Mouse (Mus musculus): ENCODE data around the gene Zfp704. TPM values are rescaled to one million over a fixed set of nuclear protein-coding genes. Genes with fewer than 3 reads are reported as not detected.

Gene Zfp704
- total and polyA plus RNA-seq, 3 experiments = not detected

- TF ChIP-seq MAX (IDR thresholded peaks at IDR 0.05; ENCODE audit: low read length) = no peak
- no peak for TF ChIP-seq EP300 (IDR thresholded peaks at IDR 0.05; ENCODE audit: low read length)
Measured at GRCm38 (mm10) chr3:9580952-9581798, 28.7 kb downstream of the Zfp704 start (continued).

- TF ChIP-seq IRF4 (IDR thresholded peaks at IDR 0.05; ENCODE audit: low read depth, low read length) (no peak), JUN (IDR thresholded peaks at IDR 0.05; ENCODE audit: insufficient read depth, low read depth, low read length) (no peak)
Measured at GRCm38 (mm10) chr3:9580102-9580501, 29.8 kb downstream of the Zfp704 start.

GRCm38 (mm10) chr3:9579028-9579643, 30.7 kb downstream of the Zfp704 start:
- Histone ChIP-seq H3K9ac (ENCODE audit: insufficient read depth, low read depth) (no peak overlapping the region), H3K4me2 (ENCODE audit: insufficient read depth, low read depth, poor library complexity, severe bottlenecking) (no peak overlapping the region), H3K27ac (ENCODE audit: insufficient read depth, low read depth) (no peak overlapping the region), H3K4me1 (ENCODE audit: control insufficient read depth in 1 of 2, insufficient read depth in 2 of 2) (peaks cover 2 to 4% of the 10 kb centered on the region in 2 experiments; a peak in 1 of 4 replicates), H3K79me2 (replicated peaks; ENCODE audit: control insufficient read depth, extremely low read depth, insufficient read depth, poor library complexity, severe bottlenecking) (no peaks in the 10 kb centered on the region), H3K4me3 (replicated peaks in 1 of 3; ENCODE audit: low read depth in 2 of 3, low read length in 2 of 3, poor library complexity in 1 of 3) (no peak overlapping the region), H3K27me3 (replicated peaks) (no peaks in the 10 kb centered on the region), H3K36me3 (replicated peaks in 1 of 2; ENCODE audit: control insufficient read depth in 1 of 2, insufficient read depth in 1 of 2, low read length in 1 of 2) (no peaks in the 10 kb centered on the region), H3K9me3 (replicated peaks; ENCODE audit: low read length) (no peaks in the 10 kb centered on the region)
- dilution Hi-C loops (cut with MboI; ENCODE audit: extremely low pct_ligation_motif_present, extremely low pct_unique_long_range_greater_than_20kb, low sequenced_read_pairs) = no loop called here
- no peak for DNase-seq (ENCODE audit: extremely low read depth)
- TF ChIP-seq E2F4 (IDR thresholded peaks at IDR 0.05; ENCODE audit: insufficient replicate concordance, low read depth, low read length) (no peak), POLR2AphosphoS2 (IDR thresholded peaks at IDR 0.05; ENCODE audit: low read depth, low read length) (no peak), CHD2 (IDR thresholded peaks at IDR 0.05; ENCODE audit: low read length) (no peak), BHLHE40 (IDR thresholded peaks at IDR 0.05; ENCODE audit: low read depth, low read length) (no peak), ZC3H11A (IDR thresholded peaks at IDR 0.05; ENCODE audit: low read depth, low read length) (no peak), ZMIZ1 (IDR thresholded peaks at IDR 0.05; ENCODE audit: low read depth, low read length) (no peak), ETS1 (conservative IDR thresholded peaks at IDR 0.05; ENCODE audit: low read depth, low read length) (no peak), MAX (IDR thresholded peaks at IDR 0.05; ENCODE audit: low read length) (no peak), ZKSCAN1 (IDR thresholded peaks at IDR 0.05; ENCODE audit: borderline replicate concordance, low read depth, low read length) (no peak), HCFC1 (IDR thresholded peaks at IDR 0.05; ENCODE audit: low read depth, low read length) (no peak), POLR2A (IDR thresholded peaks at IDR 0.05; ENCODE audit: low read depth, low read length) (no peak), NRF1 (IDR thresholded peaks at IDR 0.05; ENCODE audit: low read depth, low read length) (no peak), CHD1 (IDR thresholded peaks at IDR 0.05; ENCODE audit: low read depth, low read length) (no peak)
- in situ Hi-C loops (cut with MboI; ENCODE audit: low pct_ligation_motif_present, low pct_unique_long_range_greater_than_20kb, low sequenced_read_pairs) = no loop called here

More at GRCm38 (mm10) chr3:9580102-9580501, 29.8 kb downstream of the Zfp704 start:
- Histone ChIP-seq H3K27me3 (replicated peaks) (no peaks in the 10 kb centered on the region), H3K27ac (ENCODE audit: insufficient read depth, low read depth) (no peak overlapping the region), H3K4me2 (ENCODE audit: insufficient read depth, low read depth, poor library complexity, severe bottlenecking) (no peak overlapping the region), H3K4me1 (ENCODE audit: control insufficient read depth in 1 of 2, insufficient read depth in 2 of 2) (no peaks in the 10 kb centered on the region), H3K36me3 (replicated peaks in 1 of 2; ENCODE audit: control insufficient read depth in 1 of 2, insufficient read depth in 1 of 2, low read length in 1 of 2) (no peaks in the 10 kb centered on the region), H3K9me3 (replicated peaks; ENCODE audit: low read length) (no peaks in the 10 kb centered on the region), H3K4me3 (replicated peaks in 1 of 3; ENCODE audit: low read depth in 2 of 3, low read length in 2 of 3, poor library complexity in 1 of 3) (no peak overlapping the region), H3K79me2 (replicated peaks; ENCODE audit: control insufficient read depth, extremely low read depth, insufficient read depth, poor library complexity, severe bottlenecking) (no peaks in the 10 kb centered on the region), H3K9ac (ENCODE audit: insufficient read depth, low read depth) (no peak overlapping the region)
- dilution Hi-C loops (cut with MboI; ENCODE audit: extremely low pct_ligation_motif_present, extremely low pct_unique_long_range_greater_than_20kb, low sequenced_read_pairs) = no loop called here
- no peak for DNase-seq (ENCODE audit: extremely low read depth)
- in situ Hi-C loops (cut with MboI; ENCODE audit: low pct_ligation_motif_present, low pct_unique_long_range_greater_than_20kb, low sequenced_read_pairs) = no loop called here

All from CH12.LX (cell line).